Mouse (Mus musculus): Measurements from ENCODE around the gene Col6a1.
"Not testable (repeated sequence)": the region's sequence is repeated elsewhere in the genome, so short reads cannot be mapped to it uniquely, and the experiment has no call there.

Gene Col6a1

GRCm38 (mm10) chr10:76725682-76726285 is at the start of gene Col6a1:
Col6a1 (minus strand) TSS chr10:76726168.
- no peak for DNase-seq (ENCODE audit: low read depth, low spot score)

GRCm38 (mm10) chr10:76771624-76772023 is 45.7 kb upstream of the Col6a1 start:
- DNase-seq (ENCODE audit: low read depth, low spot score) = no peak

GRCm38 (mm10) chr10:76771086-76771485 is 45.1 kb upstream of the Col6a1 start:
- no peak for DNase-seq (ENCODE audit: low read depth, low spot score)

GRCm38 (mm10) chr10:76769581-76769980 is 43.6 kb upstream of the Col6a1 start:
- DNase-seq (ENCODE audit: low read depth, low spot score) = no peak

GRCm38 (mm10) chr10:76766196-76766595 is 40.2 kb upstream of the Col6a1 start:
- DNase-seq (ENCODE audit: low read depth, low spot score) = no peak

GRCm38 (mm10) chr10:76764927-76765326 is 39.0 kb upstream of the Col6a1 start:
- no peak for DNase-seq (ENCODE audit: low read depth, low spot score)

- DNase-seq (ENCODE audit: low read depth, low spot score) = no peak
Observed at GRCm38 (mm10) chr10:76763016-76763415, 37.0 kb upstream of the Col6a1 start.

- no peak for DNase-seq (ENCODE audit: low read depth, low spot score)
Observed at GRCm38 (mm10) chr10:76762411-76762810, 36.4 kb upstream of the Col6a1 start.

GRCm38 (mm10) chr10:76759878-76760277 is 33.9 kb upstream of the Col6a1 start:
- DNase-seq (ENCODE audit: low read depth, low spot score) = no peak

GRCm38 (mm10) chr10:76753640-76754039 is 27.7 kb upstream of the Col6a1 start:
- no peak for DNase-seq (ENCODE audit: low read depth, low spot score)

GRCm38 (mm10) chr10:76744267-76744666 is 18.3 kb upstream of the Col6a1 start:
- DNase-seq (ENCODE audit: low read depth, low spot score) = not testable (repeated sequence)

GRCm38 (mm10) chr10:76736764-76737163 is 10.8 kb upstream of the Col6a1 start:
- no peak for DNase-seq (ENCODE audit: low read depth, low spot score)

GRCm38 (mm10) chr10:76734979-76735378 is 9.0 kb upstream of the Col6a1 start:
- peak; percentile 76 for DNase-seq (ENCODE audit: low read depth, low spot score)

GRCm38 (mm10) chr10:76733677-76734068 is 7.7 kb upstream of the Col6a1 start:
- no peak for DNase-seq (ENCODE audit: low read depth, low spot score)

GRCm38 (mm10) chr10:76732881-76733676 is 7.1 kb upstream of the Col6a1 start:
- peak; percentile 53 for DNase-seq (ENCODE audit: low read depth, low spot score)

GRCm38 (mm10) chr10:76732391-76732790 is 6.4 kb upstream of the Col6a1 start:
- no peak for DNase-seq (ENCODE audit: low read depth, low spot score)

- no peak for DNase-seq (ENCODE audit: low read depth, low spot score)
Observed at GRCm38 (mm10) chr10:76731621-76732239, 5.8 kb upstream of the Col6a1 start.

GRCm38 (mm10) chr10:76729631-76730620 is 4.0 kb upstream of the Col6a1 start:
- DNase-seq (ENCODE audit: low read depth, low spot score) = peak; percentile 30

- DNase-seq (ENCODE audit: low read depth, low spot score) = peak; percentile 33
Observed at GRCm38 (mm10) chr10:76728369-76728768, 2.4 kb upstream of the Col6a1 start.

GRCm38 (mm10) chr10:76727301-76727700 is 1.3 kb upstream of the Col6a1 start:
- no peak for DNase-seq (ENCODE audit: low read depth, low spot score)

GRCm38 (mm10) chr10:76726866-76727265 is 898 bp upstream of the Col6a1 start:
- DNase-seq (ENCODE audit: low read depth, low spot score) = no peak

Measured in retina, postnatal 7 days (tissue).